Mouse (Mus musculus) midbrain, embryonic 16.5 days (tissue): ENCODE data around the gene Klhl21. TPM values are rescaled to one million over a fixed set of nuclear protein-coding genes. Genes with fewer than 3 reads are reported as not detected.

Experiments
- ATAC-seq: fragments of 200-750 bp; cut with Nextera tagmentation; 2 replicates; pipeline ENCODE4 v1.8.0; 2017; ENCODE audit warnings: moderate TSS enrichment
- H3K27ac ChIP-seq: fragments of 300-500 bp; sonication (generic); 2 replicates; pipeline ENCODE4 v1.5.1; 2014; ENCODE audit warnings: mild to moderate bottlenecking, low read length, mixed read lengths
- H3K27me3 ChIP-seq: fragments of 300-500 bp; sonication (generic); 2 replicates; pipeline ENCODE4 v1.6.1; 2014; ENCODE audit warnings: low read depth, low read length, mixed read lengths; ENCODE audit not compliant: control insufficient read depth, insufficient read depth
- H3K36me3 ChIP-seq: fragments of 300-500 bp; sonication (generic); 2 replicates; pipeline ENCODE4 v1.6.1; 2014; ENCODE audit warnings: mild to moderate bottlenecking, low read length, moderate library complexity, mixed read lengths; ENCODE audit not compliant: control insufficient read depth, insufficient read depth
- H3K4me1 ChIP-seq: fragments of 300-500 bp; sonication (generic); 2 replicates; pipeline ENCODE4 v1.6.1; 2014; ENCODE audit warnings: mild to moderate bottlenecking, low read length, mixed read lengths; ENCODE audit not compliant: control insufficient read depth, insufficient read depth
- H3K4me2 ChIP-seq: fragments of 300-500 bp; sonication (generic); 2 replicates; pipeline ENCODE4 v1.6.1; 2014; ENCODE audit warnings: mild to moderate bottlenecking, low read length, mixed read lengths
- H3K4me3 ChIP-seq: fragments of 300-500 bp; sonication (generic); 2 replicates; pipeline ENCODE4 v1.5.1; 2014; ENCODE audit warnings: low read depth, mild to moderate bottlenecking, low read length, moderate library complexity, mixed read lengths
- H3K9ac ChIP-seq: fragments of 300-500 bp; sonication (generic); 2 replicates; pipeline ENCODE4 v1.6.1; 2014; ENCODE audit warnings: low read depth, low read length, mixed read lengths
- H3K9me3 ChIP-seq: fragments of 300-500 bp; sonication (generic); replicated peaks from 2 replicates; pipeline ENCODE4 v1.6.1; 2014; ENCODE audit warnings: mild to moderate bottlenecking, low read length, mixed read lengths; ENCODE audit not compliant: control insufficient read depth, poor library complexity, severe bottlenecking
- WGBS: fragments of 180-500 bp; shearing (Covaris S2); extraction: QIAGEN DNeasy Blood & Tissue Kit; methylation state at CpG from one replicate; pipeline ENCODE4 v1.1.7; 2014; 5-methylcytosine and 5-hydroxymethylcytosine counted together
- polyA plus RNA-seq: library from polyadenylated mRNA; unstranded; fragments of >200 nt; fragmentation: Nextera tagmentation; extraction: Ambion mirVana; gene quantifications from 2 replicates; pipeline ENCODE4 v1.2.1, GENCODE M21; 2015

Gene Klhl21
- polyA plus RNA-seq, 1 experiment from 2014 or later, result 3.0 TPM

GRCm38 (mm10) chr4:151992091-151992490, 16.5 kb upstream of the Klhl21 start:
- ATAC-seq, result no peak
- Histone ChIP-seq H3K9ac (no peak overlapping the region), H3K36me3 (peaks cover 17% of the 10 kb centered on the region)

GRCm38 (mm10) chr4:151993035-151993434, 15.6 kb upstream of the Klhl21 start:
- H3K36me3 ChIP-seq, result peaks cover 17% of the 10 kb centered on the region
- H3K4me3 ChIP-seq, result no peak overlapping the region
- H3K27me3 ChIP-seq, result no peaks in the 10 kb centered on the region
- no peak overlapping the region for H3K4me2 ChIP-seq
- no peak overlapping the region for H3K9ac ChIP-seq
- WGBS, result 88% methylated on average over 6 of the region's 6 CpGs
- peaks cover 18% of the 10 kb centered on the region for H3K4me1 ChIP-seq
- H3K27ac ChIP-seq, result no peak overlapping the region
- no peaks in the 10 kb centered on the region for H3K9me3 ChIP-seq
- ATAC-seq, result no peak

More at GRCm38 (mm10) chr4:151992091-151992490, 16.5 kb upstream of the Klhl21 start:
- H3K4me1 ChIP-seq, result peaks cover 19% of the 10 kb centered on the region
- H3K27me3 ChIP-seq, result no peaks in the 10 kb centered on the region
- H3K4me2 ChIP-seq, result no peak overlapping the region
- WGBS, result 89% methylated on average over 9 of the region's 9 CpGs
- no peaks in the 10 kb centered on the region for H3K9me3 ChIP-seq
- no peak overlapping the region for H3K4me3 ChIP-seq
- no peak overlapping the region for H3K27ac ChIP-seq

DNA sequence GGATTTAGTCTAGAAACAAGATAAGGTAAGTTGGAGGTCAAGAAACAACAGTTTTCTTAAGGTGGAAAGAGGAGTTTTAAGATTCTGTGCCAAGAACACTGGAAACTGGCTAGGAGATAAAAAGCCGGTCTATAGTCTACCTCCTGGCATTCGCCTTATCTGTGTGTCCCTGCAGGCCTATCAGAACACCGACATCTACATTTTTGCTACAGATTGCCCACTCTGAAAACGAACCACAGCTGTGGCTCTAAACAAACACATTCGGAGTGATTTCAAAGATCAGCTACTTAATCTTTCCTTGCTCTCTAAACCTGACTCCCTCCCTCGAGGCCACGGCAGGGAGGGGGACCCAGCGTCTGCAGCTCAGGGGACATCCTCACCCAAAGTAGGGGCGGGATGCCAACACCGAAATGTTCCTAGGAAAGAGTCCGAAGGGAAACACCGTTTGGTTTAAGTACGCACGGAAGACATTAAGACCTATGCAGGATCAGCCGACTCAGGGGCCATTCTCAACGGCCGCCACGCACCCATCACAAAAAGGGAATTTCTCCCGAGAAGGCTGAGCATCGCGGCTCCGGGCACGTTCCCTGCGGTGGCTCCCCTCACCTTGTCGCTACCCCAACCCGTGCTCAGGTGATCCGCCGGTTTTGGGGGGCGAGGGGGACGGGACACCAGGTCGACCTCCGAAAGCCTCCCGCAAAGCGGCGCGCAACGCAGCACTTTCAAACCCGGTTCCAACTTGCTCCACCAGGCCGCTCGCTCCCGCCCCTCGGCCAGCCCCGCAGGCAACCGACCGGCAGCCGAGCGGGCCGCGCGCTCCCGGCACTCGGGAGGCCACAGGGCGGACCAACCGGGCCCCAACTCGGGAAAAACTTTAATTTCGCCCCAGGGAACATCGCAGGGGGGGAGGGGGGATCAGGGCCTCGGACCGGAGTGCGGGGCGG, 14.1 kb upstream of the Klhl21 start:
- Histone ChIP-seq H3K27ac (no peak overlapping the region), H3K4me2 (peak overlapping the region; percentile 92), H3K4me1 (peaks cover 17% of the 10 kb centered on the region), H3K4me3 (peak overlapping the region; percentile 99), H3K9me3 (no peaks in the 10 kb centered on the region), H3K27me3 (no peaks in the 10 kb centered on the region), H3K9ac (peak overlapping the region; percentile 92), H3K36me3 (peaks cover 17% of the 10 kb centered on the region)
- no peak for ATAC-seq
- under 1% methylated on average over 52 of the region's 61 CpGs for WGBS

DNA sequence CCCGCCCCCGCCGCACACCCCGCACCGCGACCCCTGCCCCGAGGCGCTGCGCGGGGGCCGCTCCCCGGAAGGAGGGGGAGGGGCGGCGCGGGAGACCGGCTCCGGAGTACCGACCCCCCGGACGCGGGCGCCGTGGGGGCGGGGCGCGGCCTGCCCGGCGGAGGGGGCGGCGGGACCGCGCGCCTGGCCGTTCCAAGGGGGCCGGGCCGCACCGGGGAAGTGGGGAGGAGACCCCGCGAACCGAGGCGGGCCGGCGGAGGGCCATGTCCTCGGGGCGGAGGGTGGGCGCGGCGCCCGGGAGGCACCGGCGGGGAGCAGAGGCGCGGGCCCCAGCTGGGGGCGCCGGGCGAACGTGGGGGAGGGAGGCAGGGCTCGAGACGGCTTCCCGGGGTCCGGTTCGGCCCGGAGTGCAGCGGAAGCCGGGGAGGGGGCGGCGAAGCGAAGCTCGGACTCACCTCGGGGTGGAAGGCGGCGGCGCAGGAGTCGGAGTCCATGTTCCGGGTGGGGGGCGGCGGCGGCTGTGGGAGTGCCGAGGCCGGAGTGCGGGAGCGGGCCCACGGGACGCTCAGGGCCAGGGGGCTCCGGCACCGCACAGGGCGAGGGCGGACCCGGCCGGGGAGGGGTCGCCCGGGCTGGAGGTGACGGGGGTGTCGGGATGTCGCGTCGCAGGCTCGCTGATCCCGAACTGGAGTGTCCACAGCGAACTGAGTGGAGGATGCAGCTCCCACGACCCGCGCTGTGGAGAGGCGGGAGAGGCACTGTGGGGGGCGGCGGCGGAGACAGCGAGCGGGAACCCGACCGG, 13.0 kb upstream of the Klhl21 start:
- H3K27me3 ChIP-seq, result no peaks in the 10 kb centered on the region
- peak overlapping the region; percentile 55 for H3K27ac ChIP-seq
- peak overlapping the region; percentile 92 for H3K4me2 ChIP-seq
- H3K9ac ChIP-seq, result peak overlapping the region; percentile 92
- peak overlapping the region; percentile 99 for H3K4me3 ChIP-seq
- H3K9me3 ChIP-seq, result no peaks in the 10 kb centered on the region
- peak; percentile 70; the same call in 1 of the 2 replicates for ATAC-seq
- peaks cover 15% of the 10 kb centered on the region for H3K36me3 ChIP-seq
- H3K4me1 ChIP-seq, result peaks cover 17% of the 10 kb centered on the region
- WGBS, result 0% methylated on average over 25 of the region's 111 CpGs

- WGBS, result under 1% methylated on average over 80 of the region's 94 CpGs
Observed at GRCm38 (mm10) chr4:151996173-151996950, 12.2 kb upstream of the Klhl21 start, which contains the start of gene Phf13. Gene Phf13, minus strand, starts transcription at chr4:151996258.

GRCm38 (mm10) chr4:151996951-151997222, 11.7 kb upstream of the Klhl21 start:
- 4% methylated on average over 13 of the region's 13 CpGs for WGBS
- Histone ChIP-seq H3K9ac (peak overlapping the region; percentile 77), H3K4me3 (peak overlapping the region; percentile 99), H3K9me3 (no peaks in the 10 kb centered on the region), H3K4me2 (peak overlapping the region; percentile 79), H3K4me1 (peaks cover 17% of the 10 kb centered on the region), H3K36me3 (peaks cover 5% of the 10 kb centered on the region; the same call in 1 of the 2 replicates), H3K27ac (peak overlapping the region; percentile 87), H3K27me3 (no peaks in the 10 kb centered on the region)
- ATAC-seq, result no peak; the same call in 1 of the 2 replicates

More at GRCm38 (mm10) chr4:151996173-151996950, 12.2 kb upstream of the Klhl21 start, which contains the start of gene Phf13:
- peak within 1 kb of the TSS; percentile 92 for H3K4me2 ChIP-seq
- no peaks in the 10 kb centered on the region for H3K9me3 ChIP-seq
- H3K36me3 ChIP-seq, result peaks cover 10% of the 10 kb centered on the region
- H3K9ac ChIP-seq, result peak within 1 kb of the TSS; percentile 92
- ATAC-seq, result peak; percentile 97
- peak within 1 kb of the TSS; percentile 87 for H3K27ac ChIP-seq
- H3K4me3 ChIP-seq, result peak within 1 kb of the TSS; percentile 99
- no peaks in the 10 kb centered on the region for H3K27me3 ChIP-seq
- H3K4me1 ChIP-seq, result peaks cover 17% of the 10 kb centered on the region

- WGBS, result 86% methylated on average over 3 of the region's 3 CpGs
- Histone ChIP-seq H3K4me2 (no peak overlapping the region), H3K9me3 (no peaks in the 10 kb centered on the region), H3K9ac (no peak overlapping the region), H3K4me3 (0 out of 2 replicates have a peak overlapping the region, but pooled peaks have one; percentile 99), H3K27me3 (no peaks in the 10 kb centered on the region), H3K4me1 (peaks cover 17% of the 10 kb centered on the region), H3K27ac (no peak overlapping the region), H3K36me3 (no peaks in the 10 kb centered on the region)
- no peak for ATAC-seq
Observed at GRCm38 (mm10) chr4:151997701-151998100, 10.9 kb upstream of the Klhl21 start.

- Histone ChIP-seq H3K4me1 (peaks cover 8% of the 10 kb centered on the region), H3K9me3 (no peaks in the 10 kb centered on the region), H3K27ac (no peak overlapping the region), H3K4me2 (no peak overlapping the region), H3K9ac (no peak overlapping the region), H3K4me3 (no peak overlapping the region), H3K36me3 (no peaks in the 10 kb centered on the region), H3K27me3 (no peaks in the 10 kb centered on the region)
- no peak for ATAC-seq
- WGBS, result 64% methylated on average over 3 of the region's 3 CpGs
Observed at GRCm38 (mm10) chr4:151999481-151999880, 9.1 kb upstream of the Klhl21 start.
